Mouse (Mus musculus): Measurements from ENCODE around the gene Olfr974.
"Not testable (repeated sequence)": the region's sequence is repeated elsewhere in the genome, so short reads cannot be mapped to it uniquely, and the experiment has no call there.

The Olfr974 gene

GRCm38 (mm10) chr9:39937201-39937600 lies at the start of gene Olfr974:
TSS of gene Olfr974 (plus strand) at chr9:39937501.
- no peak for DNase-seq (ENCODE audit: low spot score)

GRCm38 (mm10) chr9:39905106-39905505 lies 32.2 kb upstream of the Olfr974 start:
- no peak for DNase-seq (ENCODE audit: low spot score)

- no peak for DNase-seq (ENCODE audit: low spot score)
These were observed 30.3 kb upstream of the Olfr974 start, which contains the start of gene Olfr229 for GRCm38 (mm10) chr9:39907036-39907435. TSS of gene Olfr229 (plus strand) at chr9:39907336.

GRCm38 (mm10) chr9:39909939-39910338 lies 27.4 kb upstream of the Olfr974 start:
- no peak for DNase-seq (ENCODE audit: low spot score)

GRCm38 (mm10) chr9:39927975-39928836 lies 9.1 kb upstream of the Olfr974 start:
- DNase-seq (ENCODE audit: low spot score): not testable (repeated sequence)

GRCm38 (mm10) chr9:39928837-39929236 lies 8.5 kb upstream of the Olfr974 start:
- DNase-seq (ENCODE audit: low spot score): not testable (repeated sequence)

GRCm38 (mm10) chr9:39951946-39952345 lies 14.6 kb downstream of the Olfr974 start, which contains the start of gene Olfr975:
TSS of gene Olfr975 (minus strand) at chr9:39952046.
- DNase-seq (ENCODE audit: low spot score): no peak

- DNase-seq (ENCODE audit: low spot score): not testable (repeated sequence)
These were observed 23.7 kb downstream of the Olfr974 start, which contains the start of gene Olfr976 for GRCm38 (mm10) chr9:39961033-39961432. TSS of gene Olfr976 (minus strand) at chr9:39961133.

GRCm38 (mm10) chr9:39976581-39977145 lies 39.4 kb downstream of the Olfr974 start:
- not testable (repeated sequence) for DNase-seq (ENCODE audit: low spot score)

GRCm38 (mm10) chr9:39991813-39992212 lies 54.5 kb downstream of the Olfr974 start, which contains the start of gene Olfr978:
TSS of gene Olfr978 (plus strand) at chr9:39992113.
- no peak for DNase-seq (ENCODE audit: low spot score)

Data from yolk sac, embryonic 10.5 days (tissue).